Mouse (Mus musculus) central nervous system, embryonic 11.5 days (tissue): ENCODE measurements around the gene Tmem223. TPM values are rescaled to one million over a fixed set of nuclear protein-coding genes. Genes with fewer than 3 reads are reported as not detected.

ENCODE experiments used
- polyA plus RNA-seq: library from polyadenylated mRNA; depleted of rRNA; stranded (reverse); fragments of >200 nt; gene quantifications from 2 replicates; pipeline ENCODE4 v1.2.3, GENCODE M21; 2012; rRNA removed

Gene Tmem223
- 154 and 167 TPM in 2 replicates for polyA plus RNA-seq

DNA sequence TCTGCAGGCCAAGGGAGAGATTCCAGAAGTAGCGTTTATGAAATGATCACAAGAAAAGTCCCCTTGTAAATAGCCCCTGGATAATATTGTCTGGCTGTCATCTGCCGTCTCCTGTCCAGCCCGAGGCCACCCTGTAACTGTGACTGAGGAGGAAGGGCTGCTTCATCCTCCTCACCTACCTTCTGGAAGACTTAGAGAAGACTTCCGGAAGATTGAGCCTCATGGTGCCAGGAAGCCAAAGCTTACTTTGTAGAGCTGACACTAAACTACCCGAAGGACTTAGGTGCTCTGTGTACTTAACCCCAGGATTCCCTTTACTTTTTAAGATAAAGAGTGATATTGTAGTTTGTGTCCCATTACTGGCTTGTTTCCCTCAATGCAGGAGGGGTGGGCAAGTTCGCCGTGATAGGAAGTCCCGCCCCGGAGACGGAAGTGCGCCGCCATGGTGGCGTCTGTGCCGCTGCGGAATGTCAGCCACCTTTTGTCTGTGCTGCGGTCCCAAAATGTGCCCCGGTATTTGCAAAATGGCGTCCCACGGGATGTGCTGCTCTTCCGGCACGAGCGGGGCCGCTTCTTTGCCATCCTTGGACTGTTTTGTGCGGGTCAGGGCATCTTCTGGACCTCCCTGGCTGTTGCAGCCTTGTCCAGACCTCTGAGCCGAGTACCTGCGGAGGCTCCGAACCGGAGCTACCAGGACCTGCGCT, at the start of gene Tmem223:
Gene Tmem223, plus strand, starts transcription at position 430 of the 704 bp plus-strand sequence.

DNA sequence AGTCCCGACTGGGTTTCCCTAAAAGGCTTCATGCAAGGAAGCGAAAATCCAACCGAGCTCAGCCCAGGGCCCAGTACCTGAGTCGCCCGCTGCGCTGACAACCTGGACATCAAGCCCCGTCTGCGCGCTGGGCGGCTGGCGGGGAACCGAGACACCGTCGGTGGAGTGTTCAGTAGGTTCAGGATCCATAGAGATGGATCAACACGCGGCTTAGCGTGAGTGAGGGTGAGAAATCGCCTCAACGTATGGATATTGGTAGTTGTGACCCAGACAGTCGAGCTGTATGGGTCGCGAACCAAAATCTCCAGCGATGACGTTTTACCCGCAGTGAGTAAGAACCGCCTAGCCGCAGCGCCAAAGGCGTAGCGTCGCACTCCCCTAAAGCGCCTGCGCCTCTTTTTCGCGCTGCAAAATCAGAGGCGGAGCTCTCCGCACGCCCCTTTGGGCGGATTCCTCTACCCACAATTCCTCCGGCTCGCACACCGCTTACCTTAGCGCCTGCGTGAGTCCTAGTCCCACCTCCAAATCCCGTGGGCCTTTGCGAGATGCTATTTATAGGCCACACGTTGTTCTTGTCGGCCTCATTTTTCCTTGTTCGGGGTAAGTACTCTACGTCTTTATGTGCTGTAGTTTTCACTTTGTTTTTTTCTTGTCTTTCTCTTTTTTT, 47.8 kb upstream of the Tmem223 start, which contains the start of gene Slc3a2:
Gene Slc3a2, minus strand, starts transcription at position 463 of the 667 bp plus-strand sequence.

DNA sequence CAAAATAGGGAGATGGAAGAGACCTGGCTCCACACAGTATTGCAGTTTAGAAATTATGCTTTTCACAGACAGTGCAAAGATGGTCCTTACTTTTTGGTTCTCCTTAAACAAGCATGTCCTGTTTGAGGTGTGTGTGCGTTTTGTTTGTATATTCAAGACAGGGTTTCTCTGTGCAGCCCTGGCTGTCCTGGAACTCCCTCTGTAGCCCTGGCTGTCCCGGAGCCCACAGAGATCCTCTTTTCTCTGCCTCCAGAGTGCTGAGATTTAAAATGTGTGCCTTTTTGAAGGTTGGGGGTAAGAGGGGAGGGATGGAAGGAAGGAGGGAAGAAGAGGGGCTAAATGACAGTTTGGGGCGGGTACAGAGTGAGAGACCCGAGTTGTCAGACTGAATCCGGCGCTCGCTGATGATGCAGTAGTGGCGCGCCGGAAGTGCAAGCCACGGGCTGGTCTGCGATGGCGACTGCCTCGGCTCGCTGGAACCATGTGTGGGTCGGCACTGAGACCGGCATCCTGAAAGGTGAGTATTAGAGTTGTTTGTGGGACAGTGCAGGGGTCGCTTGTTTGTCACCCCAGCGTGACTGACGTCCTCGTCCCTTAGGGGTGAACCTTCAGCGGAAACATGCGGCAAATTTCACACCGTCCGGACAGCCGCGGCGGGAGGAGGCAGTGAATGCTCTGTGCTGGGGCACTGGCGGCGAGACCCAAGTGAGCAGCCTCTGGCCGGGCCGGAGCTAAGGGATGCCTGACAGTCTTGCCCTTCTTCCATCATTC, 35.2 kb upstream of the Tmem223 start, which contains the start of gene Wdr74:
Gene Wdr74, plus strand, starts transcription at position 439 of the 771 bp plus-strand sequence.

DNA sequence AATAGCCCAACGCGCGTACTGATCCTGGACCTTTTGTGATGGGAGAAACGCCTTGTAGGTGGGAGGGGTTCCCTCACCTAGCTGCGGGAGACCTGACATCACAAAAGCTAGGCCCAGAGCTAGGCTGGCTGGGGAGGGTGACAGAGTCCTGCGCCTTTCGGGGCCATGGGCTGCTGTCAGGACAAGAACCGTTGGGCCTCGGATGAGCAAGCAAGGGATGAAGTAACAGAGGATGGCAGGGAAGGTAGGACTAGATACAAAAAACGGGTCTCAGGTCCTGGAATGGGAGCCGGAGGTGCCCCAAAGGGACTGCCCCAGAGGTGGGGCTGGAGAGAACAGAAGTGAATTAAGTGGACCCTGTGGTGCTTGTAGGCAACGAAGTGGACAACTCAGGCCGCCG, 30.2 kb upstream of the Tmem223 start, which contains the start of gene 1700092M07Rik:
Gene 1700092M07Rik, plus strand, starts transcription at position 116 of the 400 bp plus-strand sequence.

DNA sequence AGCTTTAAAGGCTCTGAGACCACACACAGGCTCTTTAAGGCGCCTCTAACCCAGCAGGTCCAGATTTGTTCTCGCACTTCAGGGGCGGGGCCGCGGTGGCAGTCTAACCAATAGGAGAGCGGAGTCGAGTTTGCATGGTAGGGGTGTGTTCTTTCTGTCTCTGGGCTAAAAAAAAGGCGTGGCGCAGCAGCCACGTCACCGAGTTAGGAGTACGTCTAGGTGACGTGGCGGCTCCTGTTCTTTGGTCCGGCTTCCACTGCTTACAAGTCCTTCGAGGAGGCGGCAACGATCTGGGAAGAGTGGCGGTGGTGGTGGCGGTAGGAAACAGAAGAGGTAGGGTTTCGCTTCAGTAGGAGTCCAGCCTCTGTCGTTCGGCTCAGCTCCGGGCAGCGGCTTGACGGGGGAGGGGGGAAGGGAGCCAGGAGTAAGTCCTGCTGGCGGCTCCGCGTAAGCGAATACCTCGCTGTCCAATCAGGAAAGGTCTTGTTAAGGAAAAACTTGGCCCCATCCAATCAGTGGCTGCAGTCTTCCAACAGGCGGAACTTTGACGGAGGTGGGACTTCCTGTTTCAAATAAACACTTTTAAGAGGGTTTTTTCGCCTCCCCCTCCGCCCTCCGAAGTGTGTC, 29.4 kb upstream of the Tmem223 start, which contains the start of gene Stx5a:
Gene Stx5a, plus strand, starts transcription at position 171 of the 627 bp plus-strand sequence.

DNA sequence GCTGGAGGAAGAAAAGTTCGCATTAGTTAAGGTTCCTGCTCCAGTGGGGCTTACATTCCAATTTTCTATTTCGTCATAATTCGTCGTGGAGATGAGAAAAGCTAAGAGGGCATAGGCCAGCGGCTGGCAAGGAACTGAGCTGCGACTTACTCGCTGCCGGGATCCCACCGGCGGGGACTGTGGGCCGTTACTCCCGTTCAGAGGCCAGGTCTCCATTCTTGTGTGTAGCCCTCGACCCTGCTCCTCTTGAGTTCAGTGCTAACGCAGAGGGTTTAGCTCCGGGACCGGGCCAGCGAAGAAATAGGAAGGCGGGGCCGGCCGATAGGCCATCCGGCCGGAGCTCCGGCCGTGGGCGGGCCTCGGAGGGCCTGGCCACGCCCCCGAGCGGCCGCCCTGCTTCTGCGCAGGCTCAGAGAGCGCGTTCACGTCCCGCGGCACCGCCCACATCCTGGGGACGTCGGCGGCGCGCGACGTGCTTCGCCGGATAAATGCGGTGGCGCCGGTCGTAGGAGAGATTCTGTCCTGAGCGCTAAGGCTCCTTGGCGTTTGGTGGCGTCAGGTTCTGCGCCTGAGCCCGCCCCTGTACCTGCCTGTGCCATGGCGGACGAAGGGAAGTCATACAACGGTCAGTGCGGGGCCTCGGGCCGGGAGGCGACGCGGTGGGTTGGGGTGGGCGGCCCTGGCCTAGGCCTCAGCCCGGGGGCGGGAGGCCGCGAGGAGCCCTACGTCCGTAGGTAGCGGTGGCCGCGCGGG, 14.0 kb upstream of the Tmem223 start, which contains the start of gene Nxf1:
Gene Nxf1, plus strand, starts transcription at position 439 of the 753 bp plus-strand sequence.

DNA sequence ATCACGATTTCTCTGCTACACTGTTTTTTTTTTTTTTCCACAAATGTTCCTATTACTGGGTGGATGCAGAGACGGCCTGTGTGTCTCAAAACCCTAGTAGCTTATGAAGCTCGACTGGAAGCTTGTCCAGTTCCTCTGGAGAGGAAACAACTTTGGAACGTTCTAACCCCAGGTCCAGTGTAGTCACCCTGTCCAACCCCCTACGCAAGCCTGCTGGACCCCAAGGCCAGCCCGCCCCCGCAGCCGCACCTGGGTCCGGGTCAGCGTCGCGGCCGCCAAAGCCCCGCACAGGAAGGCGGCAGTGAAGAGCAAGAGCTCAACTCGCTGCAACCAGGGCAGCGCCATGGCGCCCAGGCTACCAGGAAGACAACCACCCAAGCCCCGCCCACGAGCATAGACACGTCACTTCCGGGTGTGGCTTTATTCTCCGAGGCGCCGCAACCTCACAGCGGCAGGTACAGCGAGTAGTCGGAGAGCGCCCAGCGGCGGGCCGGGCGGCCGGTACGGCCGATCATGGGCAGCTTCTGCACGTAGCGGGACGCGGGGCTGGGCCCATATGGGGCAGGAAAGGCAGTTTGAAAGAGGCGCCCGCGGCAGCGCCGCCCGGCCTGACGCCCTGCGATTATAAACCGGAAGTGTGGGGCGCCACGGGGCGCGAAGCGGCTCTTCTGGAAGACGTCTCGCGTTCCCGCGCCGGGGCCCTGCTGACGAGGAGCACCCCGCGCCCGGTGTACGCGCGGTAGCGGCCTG, 3.5 kb downstream of the Tmem223 start, which contains the start of gene Tmem179b:
Gene Tmem179b, minus strand, starts transcription at position 382 of the 750 bp plus-strand sequence.

DNA sequence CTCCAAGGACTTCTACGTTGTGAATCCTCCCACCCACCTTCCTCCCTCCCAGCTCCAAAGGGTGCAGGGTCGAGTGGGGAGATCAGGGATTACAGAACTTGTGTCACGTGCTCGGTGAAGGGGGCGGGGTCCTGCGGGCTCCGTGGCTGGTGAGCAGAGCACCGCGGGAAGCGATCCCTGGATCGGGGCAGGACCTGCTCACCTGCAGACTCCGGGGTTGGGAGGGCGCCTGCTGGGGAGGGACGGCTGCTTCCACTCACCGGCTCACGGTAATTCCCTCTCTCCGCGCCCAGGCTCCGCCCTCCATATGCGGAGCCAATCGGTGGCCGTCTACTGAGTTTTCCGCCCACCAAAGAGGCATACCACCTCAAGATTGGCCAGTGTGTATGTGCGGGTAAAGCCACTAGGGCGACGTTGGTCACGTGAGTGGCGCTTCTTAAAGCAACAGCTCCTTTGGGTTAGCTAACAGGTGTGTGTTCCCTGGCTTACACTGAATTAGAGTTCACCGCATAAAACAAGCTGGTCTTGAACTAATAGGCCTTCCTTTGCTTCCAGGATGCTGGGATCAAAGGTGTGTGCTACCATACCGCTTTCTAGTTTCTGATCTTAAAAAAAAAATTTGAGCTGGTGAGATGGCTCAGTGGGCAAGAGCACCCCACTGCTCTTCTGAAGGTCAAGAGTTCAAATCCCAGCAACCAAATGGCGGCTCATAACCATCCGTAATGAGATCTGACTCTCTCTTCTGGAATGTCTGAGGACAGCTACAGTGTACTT, 15.4 kb downstream of the Tmem223 start, which contains the start of gene Taf6l:
Gene Taf6l, minus strand, starts transcription at position 410 of the 774 bp plus-strand sequence.

DNA sequence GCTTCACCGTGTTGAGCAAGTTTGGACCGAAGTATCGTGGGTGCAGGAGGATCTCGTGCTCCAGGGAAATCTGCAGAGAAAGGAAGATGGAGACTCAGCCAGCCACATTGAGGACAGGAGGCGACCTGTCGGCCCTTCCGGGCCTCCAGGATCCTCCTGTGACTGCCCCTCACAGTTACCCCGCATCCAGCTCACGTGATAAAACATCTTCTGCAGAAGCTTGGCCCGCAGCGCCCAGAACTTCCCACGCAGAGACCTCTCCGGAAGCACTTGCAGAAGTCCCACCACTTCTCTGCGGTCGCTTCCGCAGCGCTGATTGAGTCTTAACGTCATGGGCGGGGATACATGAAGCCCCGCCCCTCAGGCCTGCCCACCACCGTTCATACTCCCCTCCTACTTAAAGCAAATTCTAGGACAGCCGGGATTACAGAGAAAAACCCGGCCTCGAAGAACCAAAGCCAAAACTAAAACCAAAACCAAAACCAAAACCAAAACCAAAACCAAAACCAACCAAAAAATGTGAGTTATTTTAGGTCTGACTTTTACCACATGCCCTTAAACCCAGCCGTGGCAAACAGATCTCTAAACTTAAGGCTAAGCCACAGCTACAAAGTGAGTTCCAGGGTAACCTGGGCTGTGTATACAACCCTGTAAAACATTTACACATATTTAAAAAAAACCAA, 27.6 kb downstream of the Tmem223 start, which contains the start of gene Polr2g:
Gene Polr2g, minus strand, starts transcription at position 314 of the 683 bp plus-strand sequence.

DNA sequence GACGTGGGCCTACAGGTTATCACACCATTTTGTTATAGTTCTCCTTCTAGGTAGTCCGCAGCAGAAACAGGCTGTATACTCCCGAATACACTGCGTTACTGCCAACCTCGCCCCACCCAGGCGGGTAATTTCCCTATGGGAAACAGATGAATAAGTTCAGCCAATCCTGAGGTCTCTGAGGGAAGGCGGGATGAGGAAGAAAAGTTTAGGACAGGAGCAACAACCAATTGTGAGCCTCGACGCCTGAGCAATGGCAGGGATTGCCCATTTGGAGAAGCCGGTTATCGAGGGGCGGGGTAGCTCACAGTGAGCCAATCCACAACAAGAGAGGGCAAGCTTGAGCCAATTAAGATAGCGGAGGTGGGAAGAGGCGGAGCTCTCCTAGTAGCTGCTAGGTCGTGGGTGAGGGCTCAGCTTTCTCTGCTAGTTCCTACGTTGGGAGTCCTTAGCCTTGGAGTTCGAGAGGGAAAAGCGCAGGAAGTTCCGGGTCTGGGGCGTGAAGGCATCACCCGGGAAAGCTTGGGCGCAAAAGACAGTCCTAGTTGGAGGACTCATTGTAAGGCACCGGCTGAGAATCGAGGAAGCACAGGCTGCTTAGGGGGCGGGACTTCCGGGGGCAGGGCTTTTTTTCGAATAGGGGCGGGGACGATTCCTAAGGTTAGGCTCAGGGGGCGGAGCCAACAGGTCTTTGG, 31.5 kb downstream of the Tmem223 start, which contains the start of gene Zbtb3:
Gene Zbtb3, plus strand, starts transcription at position 426 of the 692 bp plus-strand sequence.

DNA sequence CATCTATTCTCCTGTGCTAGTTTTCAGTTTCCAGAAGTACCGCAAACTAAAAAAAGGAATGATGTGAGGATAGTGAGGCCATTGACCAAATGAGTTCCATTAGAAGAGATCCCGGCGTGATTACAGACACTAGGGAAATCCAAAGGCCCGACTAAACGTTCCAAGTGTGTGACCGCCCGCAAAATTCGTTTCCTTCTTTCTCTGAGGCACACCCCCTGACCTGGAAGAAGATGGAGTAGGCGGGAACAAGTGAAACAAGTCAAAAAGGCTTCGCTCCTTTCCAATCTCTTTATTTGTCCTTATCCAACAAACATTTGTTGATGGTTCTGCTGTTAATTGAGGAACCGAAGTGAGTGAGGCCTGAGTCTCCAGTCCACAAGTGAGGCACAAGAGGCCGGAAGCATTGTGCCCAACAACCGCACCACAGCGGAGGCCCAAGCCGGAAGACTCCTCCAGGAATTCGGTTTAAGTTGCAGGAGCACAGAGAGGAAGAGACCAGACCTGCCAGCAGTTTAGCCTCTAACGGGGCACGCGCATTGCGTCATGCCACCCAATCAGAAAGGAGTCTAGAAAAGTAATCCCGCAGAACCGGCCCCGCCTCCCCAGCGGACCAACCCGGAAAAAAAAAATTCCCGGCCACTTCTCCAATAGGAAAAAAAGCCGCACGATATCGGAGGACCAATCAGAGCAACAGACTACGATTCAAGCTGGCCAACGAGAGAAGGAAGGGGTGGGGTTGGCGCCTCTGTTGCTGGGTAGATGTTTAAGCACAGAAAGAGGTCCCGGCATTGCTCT, 48.2 kb downstream of the Tmem223 start, which contains the start of gene Ttc9c:
Gene Ttc9c, minus strand, starts transcription at position 533 of the 795 bp plus-strand sequence.

DNA sequence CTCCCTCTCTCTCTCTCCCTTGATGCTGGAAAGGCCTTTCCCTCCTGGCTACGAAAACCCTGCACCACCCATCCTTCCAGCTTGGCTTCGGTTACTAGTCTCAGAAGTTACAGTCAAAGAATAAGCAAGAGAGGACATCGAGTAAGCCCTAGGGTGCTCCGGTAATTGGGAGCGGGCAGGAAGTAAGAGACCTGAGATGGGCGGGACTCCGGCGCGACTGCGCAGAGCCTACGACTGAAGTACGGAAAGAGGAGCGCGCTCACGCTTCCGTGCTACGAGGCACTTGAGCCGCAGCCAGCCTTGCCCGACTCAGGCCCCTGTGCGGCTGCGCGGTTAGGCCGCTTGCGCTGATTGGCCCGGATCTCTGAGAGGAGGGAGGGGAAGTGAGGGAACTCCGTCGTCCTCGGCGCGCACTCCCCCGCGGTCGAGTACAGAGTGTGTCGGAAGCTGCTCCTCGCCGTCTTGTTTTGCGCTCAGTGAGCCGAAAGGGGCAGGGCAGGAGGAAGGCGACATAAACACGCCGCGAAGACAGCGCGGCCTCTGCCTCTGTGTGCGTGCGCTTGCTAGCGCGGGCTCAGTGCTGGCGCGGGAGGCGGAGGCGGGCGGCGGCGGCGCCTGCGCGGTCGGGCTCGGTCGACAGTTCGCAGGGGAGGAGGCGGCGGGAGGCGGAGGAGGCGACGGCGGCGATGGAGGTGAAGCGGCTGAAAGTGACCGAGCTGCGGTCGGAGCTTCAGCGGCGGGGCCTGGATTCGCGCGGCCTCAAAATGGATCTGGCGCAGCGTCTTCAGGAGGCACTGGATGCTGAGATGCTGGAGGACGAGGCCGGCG, 49.0 kb downstream of the Tmem223 start, which contains the start of gene Hnrnpul2:
Gene Hnrnpul2, plus strand, starts transcription at position 415 of the 828 bp plus-strand sequence.

